Mouse (Mus musculus): ENCODE data around the gene Uvssa. TPM values are rescaled to one million over a fixed set of nuclear protein-coding genes. Genes with fewer than 3 reads are reported as not detected.

Gene Uvssa
- total RNA-seq, 2 experiments from 2014 or later: 8.1 to 14.0 TPM

DNA sequence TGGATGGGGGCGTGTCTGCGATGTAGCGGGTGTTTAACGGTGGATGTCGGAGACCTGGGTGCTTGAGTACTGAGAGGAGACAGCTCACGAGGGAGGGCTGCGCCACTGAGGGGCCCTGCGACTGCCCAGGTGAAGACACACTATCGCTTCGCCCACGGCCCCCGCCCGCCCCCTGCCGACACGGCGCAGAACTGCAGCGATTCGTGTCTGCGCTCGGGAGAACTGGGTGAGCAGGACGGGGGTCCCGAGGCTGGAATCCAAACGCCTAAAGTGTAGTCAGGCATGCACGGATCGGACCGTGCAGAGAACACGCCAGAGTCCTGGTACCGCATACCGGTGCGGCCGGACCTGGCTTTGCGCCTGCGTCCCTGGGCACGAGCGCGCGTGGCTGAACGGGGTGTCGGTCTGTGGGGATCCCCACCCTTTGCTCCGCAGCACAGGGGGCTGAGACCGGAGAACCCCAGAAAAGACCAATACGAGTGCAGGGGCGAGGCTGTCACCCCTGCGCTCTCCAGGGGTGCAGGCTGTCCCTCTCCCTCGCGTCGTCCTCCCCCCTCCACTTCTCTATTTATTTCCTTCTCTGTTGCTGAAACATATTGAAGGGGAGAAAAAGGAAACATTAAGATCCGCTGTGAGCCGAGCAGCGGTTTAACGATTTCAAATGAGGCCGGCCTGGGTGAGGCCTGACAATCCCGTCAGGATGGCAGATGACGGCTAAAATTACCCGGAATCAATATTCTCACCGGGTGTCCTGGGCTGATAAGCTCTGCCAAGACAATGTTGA lies 64.8 kb downstream of the Uvssa start:
- DNase-seq: peak; percentile 78

DNA sequence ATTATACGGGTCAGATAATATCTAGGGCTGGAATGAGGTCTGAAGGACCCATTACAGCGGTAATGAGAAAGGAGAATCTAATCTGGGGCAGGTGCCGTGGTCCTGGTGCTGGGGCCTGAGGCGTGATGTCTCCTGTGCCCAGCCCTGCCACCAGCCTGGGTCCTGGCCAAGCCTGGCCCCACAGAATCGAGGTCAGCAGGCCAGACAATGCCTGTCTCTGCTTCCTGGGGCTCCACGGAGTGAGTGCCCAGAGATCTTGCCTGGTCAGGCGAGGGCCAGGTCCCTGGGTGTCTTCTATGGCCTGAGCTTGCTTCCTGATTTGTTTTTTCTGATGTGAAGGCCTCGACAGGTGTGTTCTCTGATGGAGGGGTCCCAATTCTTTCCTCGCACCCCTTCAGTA lies 65.4 kb downstream of the Uvssa start:
- DNase-seq: no peak

DNA sequence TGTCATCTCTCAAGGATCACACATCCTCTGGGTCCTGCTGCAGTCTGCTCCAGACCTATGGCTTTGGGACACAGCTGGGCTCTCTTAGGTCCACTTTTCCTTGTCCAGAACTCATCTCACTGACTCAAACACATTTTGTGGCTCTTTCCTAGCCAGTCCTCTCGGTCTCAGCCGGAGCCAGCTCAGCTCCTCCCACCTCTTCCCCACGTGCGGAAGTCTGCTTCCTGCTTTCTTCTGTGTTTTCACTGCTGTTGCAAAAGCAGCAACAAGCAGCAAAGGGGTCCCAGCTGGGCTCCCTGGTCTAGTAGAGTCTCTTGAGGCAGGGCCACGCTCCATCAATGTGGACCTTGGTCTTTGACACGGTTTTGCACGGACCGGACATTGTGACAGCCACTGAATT lies 77.4 kb downstream of the Uvssa start:
- no peak for DNase-seq

DNA sequence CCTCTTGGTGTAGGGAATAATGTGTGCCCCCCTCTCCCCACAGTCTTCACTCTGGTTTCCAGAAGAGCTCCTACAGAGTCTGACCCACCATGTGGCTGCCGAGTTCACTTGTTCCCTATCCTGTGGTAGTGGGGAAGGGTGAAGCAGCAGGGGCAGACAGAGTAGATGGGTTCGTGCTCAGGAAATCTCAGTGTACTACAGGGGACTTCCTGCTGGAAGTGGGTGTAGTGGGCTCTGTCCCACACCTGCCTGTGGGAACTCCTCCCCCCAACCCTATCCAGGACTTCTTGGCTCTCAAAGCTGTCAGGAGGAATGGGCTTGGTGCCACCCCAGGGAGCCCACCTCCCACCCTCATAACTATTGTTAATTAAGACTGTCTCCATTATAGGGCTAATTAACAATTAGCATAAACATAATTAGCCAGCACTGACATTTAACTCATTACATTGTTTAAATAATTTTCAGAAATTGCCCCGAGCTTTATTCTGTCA lies 79.8 kb downstream of the Uvssa start:
- DNase-seq: no peak

DNA sequence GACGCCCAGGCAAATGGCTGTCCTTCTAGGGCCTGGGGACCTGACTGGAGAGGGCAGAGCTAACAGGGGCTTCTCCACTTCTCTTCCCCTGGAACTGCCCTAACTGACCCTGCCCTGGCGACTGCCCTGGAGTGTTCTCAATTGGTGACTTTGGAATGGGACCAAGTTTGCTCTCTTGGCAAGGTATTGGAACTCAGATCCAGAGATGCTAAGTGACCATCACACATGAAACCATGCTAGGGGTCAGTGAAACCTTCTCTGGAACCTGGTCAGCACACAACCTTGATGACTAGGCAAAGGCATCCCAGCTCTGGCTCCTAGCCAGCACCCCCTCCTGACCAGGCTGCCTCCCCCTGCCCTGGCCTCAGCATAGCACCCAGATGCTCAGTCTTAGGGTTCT lies 80.8 kb downstream of the Uvssa start:
- DNase-seq: no peak

DNA sequence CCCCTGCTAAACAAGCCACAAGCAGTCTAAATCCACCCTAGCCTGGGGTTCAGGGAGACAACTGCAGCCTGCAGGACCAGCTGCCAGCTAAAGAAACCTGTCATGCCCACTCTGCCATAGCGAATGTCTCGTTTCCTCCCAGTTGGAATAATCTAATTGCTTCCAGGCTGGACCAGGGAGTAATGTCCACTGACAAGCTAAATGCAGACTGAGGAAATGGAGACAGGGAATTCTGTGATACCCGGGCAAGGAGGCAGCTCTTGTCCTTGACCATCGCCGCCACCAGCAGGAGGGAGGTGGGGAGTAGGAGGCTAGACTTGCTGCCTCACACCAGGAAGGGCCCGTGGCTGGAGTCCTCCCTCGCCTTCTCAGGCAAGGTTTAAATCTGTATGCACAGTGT lies 86.0 kb downstream of the Uvssa start:
- peak; percentile 14 for DNase-seq

DNA sequence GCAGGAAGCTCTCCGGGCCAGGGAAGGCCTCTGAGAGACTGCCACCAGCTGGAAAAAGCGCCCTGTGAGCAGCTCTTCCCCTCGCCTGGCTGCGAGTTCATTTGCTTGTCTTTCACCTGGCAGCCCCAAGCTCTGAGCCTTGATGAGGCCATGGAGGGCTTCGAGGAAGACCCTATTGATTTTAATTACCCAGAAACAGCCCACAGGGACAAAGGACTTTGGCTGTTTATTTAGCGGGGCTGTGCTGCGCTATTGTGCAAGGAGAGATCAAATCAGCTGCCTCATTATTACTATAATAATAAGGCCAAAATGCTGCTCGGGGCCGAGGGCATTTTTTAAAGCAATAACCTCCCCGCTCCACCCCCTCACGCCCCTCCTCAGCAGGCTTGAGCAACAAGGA lies 87.1 kb downstream of the Uvssa start:
- DNase-seq: no peak

Other genes with a start within 250 kb of the Uvssa start
- 1 to 10 TPM; 7.8 to 8.5 TPM for gene Spon2, start 160.1 kb upstream of the Uvssa start, total RNA-seq (2021)
- gene Ctbp1, start 103.6 kb upstream of the Uvssa start, total RNA-seq (2021): 100 to 1,000 TPM; 202 to 229 TPM
- 10 to 100 TPM; 86.8 to 97.7 TPM for gene Maea, start 43.0 kb upstream of the Uvssa start, total RNA-seq (2021)
- not detected for gene Nkx1-1, start 55.4 kb downstream of the Uvssa start, total RNA-seq (2021)